Mouse (Mus musculus): Measurements from ENCODE around the gene Phactr1.

Gene Phactr1

DNA sequence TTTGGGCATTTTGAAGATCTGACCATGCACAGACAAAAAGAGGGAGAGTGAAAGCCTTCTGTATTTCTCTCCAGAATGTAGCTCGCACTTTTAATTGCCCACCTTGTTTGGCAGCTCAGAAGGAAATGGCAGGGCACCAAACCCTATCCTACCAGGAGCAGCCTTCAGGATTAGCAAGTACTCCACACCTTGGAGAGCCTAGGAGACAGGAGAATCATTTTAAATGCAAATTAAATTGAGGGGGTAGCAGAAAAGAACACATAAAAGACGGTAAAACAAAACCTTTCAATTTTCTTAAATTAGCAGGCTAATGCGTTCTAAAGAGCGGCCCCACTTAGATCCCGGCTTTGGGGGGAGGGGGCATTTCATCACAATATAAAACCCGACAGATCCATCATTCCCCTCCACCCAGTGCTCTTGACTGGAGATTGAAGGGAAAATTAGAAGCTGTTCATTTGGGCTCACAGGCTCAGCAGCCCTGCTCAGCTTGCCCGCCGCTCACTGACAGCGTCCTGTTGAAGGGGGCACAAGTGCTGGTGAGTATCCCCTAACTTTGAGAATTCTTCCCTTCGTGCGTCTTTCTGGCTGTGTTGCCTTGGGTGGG lies at the start of gene Phactr1:
Gene Phactr1 (plus strand): TSS at position 233 of the 604 bp plus-strand sequence.
- no peak for DNase-seq (ENCODE audit: low spot score)

DNA sequence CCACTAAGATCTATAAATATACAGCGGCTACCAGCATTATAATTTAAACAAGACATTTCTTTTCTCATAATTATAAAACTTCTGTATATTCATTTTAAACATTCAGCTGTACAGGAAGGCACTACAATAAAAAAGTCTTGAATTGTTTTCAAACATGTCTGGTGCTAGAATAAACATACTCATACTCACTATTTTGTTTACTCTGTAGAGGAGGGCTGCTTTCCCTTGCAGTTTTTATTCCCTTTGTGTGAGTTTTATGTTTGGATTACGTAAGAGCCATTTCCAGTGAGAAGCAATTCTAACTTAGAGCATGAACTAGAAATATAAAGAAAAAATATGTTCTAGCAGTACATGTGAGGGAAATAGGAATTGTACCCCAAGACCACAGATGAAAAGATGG lies 45.5 kb upstream of the Phactr1 start:
- no peak for DNase-seq (ENCODE audit: low spot score)

DNA sequence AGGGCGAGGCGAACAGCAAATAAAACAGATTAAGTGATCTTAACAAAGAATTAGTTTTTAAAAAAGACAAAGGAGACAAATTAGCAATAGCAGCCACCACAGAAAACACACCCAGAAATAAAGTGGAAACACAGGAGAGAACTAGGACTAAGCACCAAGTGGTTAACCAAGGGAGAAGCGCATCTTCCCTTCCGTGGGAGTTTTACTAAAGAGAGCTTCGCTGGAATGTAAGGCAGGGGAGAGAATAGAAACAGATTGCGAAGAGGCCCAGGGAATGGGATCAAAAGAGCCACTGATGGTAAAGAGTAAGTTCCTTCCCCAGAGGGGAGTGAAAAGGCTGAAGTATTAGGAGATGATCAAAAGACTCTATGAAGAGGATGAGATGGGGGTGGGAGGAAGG lies 30.2 kb upstream of the Phactr1 start:
- no peak for DNase-seq (ENCODE audit: low spot score)

DNA sequence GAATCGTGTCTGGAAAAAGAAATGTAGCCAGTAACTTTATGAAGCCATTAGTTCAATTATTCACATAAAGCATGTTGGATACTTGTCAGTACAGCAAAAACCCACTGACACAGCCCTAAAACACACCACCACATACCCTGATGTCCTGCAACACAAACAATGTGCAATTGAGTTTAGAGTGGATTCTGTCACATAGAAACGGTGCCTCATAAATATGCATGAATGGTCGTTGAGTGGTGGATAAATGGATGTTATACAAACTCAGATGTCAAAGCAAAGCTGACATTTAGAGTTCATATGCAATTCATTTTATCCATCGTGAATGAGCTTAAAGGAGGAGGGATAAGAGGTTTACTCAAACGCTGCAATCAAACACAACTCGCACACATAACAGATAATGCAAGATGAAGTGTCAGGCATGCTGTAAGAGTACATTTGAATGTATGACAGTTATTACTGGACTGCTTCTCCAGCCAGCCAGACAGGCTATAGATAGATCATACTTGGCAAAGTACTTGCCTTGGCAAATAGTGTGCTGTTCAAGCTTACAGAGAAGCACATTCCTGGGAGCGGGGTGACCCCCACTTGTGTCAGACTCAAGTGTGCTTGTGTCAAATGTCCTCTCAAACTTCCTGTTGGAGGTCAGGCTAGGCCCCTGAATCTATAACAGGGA lies 23.6 kb upstream of the Phactr1 start:
- no peak for DNase-seq (ENCODE audit: low spot score)

DNA sequence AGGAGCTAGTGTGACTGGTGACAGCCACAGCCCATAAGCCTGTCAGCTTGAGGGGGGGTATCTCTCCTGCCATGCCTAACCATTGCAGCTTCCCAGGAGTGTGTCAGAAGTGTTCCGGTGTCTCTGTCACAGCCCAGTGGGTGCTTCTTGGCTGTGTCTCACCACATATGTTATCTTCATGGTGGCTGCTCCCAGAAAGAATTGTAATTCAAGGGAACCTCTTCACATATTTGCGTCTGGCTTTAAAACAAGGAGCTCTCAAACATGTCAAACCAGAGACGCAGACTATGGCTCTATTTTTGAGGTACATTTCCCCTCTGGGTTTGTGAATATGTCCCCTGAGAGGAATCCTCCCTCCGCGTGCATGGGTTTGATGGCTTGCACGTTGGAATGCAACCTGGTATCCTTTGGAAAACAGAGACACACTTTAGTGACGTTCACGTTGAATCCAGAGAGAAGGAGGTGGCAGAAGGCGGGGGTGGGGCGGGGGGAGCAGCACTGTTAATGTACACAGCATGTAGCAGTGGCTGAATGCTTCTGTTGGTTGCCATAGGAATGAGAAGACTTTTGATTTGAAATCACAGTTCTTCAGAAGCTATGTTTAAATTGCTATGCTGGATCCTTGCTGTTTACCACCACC lies 8.7 kb upstream of the Phactr1 start:
- no peak for DNase-seq (ENCODE audit: low spot score)

DNA sequence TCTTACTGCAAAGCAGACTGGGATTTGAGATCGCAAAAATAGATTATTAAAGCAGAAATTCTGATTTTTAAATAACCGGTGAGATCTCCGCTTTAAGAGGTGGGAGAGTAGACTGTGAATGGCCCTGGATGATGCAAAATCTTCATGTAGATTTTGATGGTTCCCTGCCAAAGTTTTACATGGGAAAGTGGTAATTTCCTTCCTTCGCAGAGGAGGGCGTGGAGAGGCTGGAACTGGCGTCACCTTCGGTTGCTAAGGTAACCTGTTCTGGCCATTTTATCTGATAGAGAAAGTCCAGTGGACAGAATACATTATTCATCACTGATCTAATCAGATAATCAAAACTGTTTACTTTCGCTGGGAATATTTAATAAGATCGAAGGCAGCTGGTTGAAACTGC lies 876 bp downstream of the Phactr1 start:
- DNase-seq (ENCODE audit: low spot score), result no peak

DNA sequence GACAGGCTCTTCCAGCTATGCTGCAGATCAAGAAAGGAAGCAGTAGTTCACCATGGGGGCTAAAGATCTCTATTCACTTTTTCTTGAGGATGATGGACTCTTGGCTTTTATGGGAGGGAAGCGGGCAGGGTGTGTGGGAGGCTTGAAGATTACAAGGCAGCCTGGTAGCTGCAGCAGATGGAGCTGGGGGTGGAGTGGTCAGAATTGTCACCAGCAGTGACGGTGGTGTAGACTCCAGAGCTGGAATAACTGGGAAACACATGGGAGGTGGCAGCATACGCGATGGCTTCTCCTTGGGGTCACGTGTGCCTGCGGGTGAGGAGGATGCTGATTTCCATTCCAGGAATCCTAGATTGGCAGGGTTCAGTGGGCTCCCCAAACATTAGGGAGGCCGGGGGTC lies 3.8 kb downstream of the Phactr1 start:
- no peak for DNase-seq (ENCODE audit: low spot score)

DNA sequence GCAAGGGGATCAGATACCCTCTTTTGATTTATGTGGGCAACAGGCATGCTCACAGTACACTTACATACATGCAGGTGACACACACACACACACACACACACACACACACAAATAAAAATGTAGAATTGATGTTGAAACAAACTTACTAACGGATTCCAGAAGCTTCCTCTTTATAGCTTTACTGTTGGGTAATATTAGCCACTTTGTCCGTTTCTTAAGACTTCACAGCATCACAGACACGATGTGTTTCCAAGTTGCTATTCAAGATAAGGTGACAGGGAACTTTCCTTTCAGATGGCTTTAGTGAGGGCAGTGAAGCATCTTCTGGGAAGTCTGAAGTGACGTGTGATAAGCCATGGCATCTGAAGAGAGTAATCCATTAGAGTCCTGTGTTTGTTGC lies 11.8 kb downstream of the Phactr1 start:
- DNase-seq (ENCODE audit: low spot score), result no peak

DNA sequence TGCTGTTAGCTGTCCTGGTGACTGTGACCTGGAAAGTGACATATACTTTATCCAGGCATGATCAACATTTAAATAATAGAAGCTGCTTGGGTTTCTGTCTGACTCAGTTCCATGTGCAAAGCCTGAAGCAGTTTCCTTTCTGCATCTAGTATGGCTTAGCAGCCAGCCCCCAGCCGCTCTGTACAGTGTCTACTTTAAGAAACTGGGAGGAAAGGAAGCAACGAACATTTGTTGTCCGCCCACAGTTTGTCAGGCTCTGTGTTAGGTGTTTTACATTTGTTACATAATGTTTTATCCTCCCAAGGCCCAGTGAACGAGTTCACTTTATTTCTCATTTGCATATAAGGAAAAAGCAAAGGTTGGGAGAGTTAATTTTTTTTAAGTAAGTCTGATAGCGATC lies 16.2 kb downstream of the Phactr1 start:
- no peak for DNase-seq (ENCODE audit: low spot score)

DNA sequence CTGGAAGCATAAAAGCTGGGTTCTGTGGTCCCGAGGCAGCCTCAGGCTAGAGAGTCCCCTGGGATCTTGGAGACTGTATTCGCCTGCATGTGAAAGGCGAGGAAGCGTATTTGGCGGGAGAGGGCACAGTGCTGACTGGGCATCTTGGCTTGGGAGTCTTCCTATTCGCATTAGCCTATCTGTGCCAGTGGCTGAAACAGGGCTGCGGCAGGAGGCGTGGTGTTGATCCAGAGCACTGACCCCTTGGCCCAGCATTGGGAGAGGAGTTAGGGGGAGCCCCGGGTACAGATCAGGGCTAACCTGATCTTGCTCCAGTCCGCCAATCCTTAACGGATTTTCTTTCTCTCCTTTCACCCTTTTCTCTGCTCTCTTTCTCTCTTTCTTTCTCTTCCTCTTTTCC lies 28.7 kb downstream of the Phactr1 start:
- no peak for DNase-seq (ENCODE audit: low spot score)

DNA sequence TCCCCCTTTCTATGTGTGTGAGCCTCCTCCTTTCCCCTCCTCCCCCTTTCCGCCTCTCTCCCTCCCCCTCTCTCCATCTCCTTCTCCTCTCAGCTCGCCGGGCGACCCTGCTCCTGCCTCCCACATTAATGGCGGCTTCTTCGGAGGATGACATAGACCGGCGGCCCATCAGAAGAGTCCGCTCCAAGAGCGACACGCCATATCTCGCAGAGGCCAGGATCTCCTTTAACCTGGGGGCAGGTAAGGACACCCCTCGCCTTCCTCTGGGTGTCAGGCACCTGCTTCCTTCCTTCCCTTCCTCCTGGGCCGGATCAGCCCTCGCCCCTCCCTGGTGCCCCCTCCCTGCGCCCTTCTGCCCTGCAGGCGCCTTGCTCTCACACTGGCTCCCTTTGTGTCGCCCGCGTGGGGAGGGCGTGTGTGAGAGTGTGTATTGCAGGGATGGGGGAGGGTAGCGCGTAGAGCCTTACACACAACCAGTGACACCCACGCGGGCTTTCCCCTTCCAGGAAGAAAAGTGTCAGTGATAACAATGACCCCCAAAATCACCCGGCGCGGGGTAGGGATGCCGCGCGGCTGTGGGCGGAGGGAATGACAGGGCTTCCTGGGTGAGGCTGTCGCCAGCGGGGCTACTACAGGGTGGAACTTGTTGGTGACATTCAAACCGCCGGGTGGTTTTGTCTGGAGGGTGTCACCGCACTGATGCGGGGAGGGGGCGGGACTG lies 29.3 kb downstream of the Phactr1 start:
- DNase-seq (ENCODE audit: low spot score), result no peak

DNA sequence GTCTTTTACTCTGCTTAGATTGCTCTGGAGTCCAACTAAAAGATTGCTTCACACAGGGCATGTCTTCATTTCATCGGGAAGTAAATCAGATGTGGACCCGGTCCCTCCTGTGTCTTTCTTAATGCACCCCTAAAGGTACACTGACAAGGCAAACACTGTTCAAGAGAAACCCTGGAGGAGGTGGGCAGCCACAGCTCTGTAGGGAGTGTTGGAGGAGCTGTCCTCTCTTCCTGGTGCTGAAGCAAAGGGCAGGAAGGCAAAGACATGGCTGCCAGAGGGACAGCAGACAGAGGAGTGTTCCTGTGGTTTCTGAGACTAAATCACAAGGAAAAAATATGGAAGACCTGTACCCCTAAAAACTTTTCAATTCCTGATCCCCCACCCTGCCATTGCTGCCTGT lies 31.1 kb downstream of the Phactr1 start:
- DNase-seq (ENCODE audit: low spot score), result peak; percentile 34

DNA sequence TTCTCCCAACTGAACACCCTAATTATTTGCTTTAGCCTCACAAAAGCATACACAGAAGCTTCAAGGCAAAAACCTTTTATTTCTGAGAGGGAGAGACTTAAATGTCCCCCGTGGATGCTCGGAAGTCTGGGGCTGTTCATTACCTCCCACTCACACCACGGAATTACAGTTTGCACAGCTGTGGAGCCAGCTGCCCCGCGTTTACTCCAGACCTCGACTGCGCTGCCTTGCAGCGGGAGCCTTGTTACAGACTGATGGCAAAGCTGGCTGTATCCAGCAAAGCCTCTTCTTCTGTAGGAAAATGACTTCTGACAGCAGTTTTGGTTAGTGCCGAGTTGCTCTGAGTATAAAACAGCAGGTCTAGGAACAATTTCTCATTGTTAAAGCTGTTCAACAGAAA lies 39.0 kb downstream of the Phactr1 start:
- no peak for DNase-seq (ENCODE audit: low spot score)

DNA sequence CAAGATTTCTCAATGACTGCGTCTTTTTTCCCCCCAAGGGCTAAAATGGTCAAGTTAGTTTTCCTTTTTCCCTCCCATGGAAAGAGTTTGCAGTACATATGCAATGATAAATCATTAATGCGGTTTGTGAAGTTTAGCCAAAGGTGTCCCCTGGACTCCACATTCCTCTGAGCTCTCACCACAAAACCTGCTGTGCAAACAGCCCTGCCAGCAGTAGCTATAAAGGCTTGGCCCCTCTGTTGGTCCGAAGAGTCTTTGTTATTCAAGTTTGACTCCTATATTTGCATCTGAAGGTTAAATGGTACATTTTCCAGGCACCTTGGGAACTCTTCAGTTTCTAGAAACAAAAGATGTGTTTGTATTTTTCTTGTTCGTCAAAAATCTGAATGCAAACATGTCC lies 39.7 kb downstream of the Phactr1 start:
- no peak for DNase-seq (ENCODE audit: low spot score)

DNA sequence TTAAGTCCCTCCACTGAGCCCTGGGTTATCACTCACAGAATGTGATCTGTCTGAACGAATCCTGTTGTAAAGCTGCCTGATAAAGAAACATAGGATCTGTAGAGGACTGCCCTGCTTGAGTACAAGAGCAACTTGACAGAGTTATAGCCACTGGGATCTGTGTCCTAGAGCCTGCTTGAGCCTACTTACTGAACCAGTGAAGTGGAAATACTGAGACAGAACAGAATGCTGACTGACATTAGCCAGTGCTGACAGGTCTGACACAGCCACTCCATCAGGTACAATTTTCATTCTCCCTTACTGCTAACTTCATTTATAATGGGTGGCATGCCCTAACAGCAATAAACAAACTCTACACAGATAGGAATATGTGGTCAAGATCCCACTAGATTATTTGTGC lies 40.2 kb downstream of the Phactr1 start:
- DNase-seq (ENCODE audit: low spot score), result no peak

DNA sequence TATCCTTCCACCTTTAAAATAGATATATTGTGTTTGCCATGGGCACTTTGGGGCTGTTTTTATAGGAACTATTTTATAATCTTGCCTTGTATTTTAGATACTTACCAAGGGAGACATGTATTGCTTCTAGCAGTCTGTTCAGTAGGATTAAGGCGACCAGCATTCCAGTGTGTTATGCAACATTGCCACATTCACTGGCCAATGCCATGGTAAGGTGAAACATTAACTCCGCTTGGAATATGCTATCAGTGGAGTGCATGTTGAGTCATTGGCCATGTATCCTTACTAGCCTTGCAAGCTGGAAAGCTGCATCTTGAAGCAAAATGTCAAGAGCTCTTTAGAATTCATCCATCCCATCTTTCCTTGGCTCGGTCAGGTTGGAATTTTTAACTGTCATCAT lies 43.6 kb downstream of the Phactr1 start:
- DNase-seq (ENCODE audit: low spot score), result peak; percentile 53

DNA sequence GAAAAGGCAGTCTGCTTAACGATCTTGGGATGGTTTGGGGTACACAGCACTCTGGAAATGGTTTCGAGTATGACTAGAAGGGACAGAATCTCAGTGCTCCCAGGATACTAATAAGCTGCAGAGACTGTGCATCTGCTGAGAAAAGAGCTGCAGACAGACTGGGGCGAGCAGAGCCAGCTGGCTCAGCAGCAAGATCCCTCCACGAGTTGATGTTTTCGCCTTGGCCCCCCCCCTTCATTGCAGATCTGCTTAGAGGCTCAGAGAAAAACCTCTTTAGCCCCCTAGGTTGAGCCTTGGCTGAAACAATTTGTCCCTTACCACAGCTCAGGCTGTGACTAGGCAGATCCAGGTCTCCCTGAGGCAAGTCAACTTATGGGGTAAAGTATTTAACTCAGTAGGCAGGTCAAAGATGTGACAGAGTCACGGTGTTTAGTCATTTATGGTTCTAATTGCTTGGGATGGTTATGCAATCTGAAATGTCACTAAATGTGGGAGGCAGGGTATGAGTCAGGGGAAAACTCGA lies 45.3 kb downstream of the Phactr1 start:
- DNase-seq (ENCODE audit: low spot score), result no peak

DNA sequence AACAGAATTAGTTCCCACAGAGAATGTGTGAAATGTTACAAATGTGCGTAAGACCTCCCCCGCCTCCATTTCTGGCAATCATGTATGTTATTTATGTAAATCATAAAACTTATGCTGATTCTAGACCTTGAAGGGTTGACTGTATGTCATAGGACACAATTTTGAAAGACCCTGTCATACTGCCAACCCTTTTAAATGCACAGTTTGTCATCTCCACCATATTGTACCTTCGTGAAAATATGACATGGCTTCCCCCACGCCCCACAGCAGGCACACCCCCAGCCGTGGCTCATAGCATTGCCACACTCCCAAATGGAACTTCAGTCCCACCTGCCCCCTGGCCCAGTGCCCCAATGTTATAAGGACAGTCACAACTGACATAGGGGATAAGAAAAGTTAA lies 57.1 kb downstream of the Phactr1 start:
- no peak for DNase-seq (ENCODE audit: low spot score)

DNA sequence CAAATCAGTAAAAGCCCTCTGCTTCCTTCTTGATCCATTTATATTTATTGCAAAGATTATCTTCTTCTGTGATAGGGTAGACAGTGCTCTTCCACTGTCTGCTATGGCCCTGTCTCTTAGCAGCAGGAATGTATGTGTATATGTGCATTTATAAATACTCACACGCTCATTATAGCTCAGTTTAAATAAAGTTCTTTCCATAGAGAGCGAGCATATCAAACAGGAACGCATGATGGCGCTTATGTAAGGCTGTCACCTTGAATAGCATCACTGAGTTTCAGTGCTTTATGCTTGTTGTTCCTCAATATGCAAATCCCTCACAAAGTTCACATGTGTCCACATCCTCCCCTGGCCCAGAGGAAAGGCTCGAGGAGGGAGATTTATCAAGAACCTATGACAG lies 57.7 kb downstream of the Phactr1 start:
- no peak for DNase-seq (ENCODE audit: low spot score)

DNA sequence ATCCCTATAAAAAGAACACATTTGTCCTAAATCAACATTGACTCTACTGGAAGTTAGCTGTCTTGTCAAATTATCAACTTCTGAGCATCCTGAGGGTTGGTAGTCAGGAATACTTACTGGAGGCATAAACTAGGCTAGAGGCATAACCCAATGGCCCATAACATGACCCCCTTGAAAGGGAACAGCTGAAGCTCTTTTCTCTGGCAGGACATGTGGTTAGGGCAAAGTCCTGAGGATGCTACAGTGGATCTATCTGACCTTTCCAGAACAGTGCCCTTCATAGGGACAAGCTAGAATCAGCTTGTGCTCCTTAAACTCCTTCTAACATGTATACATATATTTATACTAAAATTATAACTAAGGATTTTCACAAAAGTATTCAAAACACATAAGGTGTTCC lies 61.8 kb downstream of the Phactr1 start:
- DNase-seq (ENCODE audit: low spot score), result no peak

DNA sequence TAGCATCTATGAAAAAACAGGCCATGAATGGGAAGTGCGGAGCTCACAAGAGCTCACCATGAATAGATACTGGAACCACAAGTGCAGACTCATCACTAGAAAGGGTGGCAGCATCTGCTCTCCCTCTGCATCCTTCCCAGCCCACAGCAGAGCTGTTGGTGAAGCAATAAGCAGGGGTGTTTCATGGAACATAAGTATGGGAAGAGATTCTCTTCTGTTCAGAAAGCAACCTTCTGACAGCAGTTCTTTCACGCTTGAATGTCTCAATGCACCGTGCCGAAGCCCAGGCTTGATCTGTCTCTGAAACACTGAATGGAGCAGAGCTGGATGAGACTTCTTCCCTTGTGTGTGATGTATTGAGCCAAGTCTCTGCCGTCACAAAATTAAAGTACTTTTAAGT lies 64.0 kb downstream of the Phactr1 start:
- no peak for DNase-seq (ENCODE audit: low spot score)

DNA sequence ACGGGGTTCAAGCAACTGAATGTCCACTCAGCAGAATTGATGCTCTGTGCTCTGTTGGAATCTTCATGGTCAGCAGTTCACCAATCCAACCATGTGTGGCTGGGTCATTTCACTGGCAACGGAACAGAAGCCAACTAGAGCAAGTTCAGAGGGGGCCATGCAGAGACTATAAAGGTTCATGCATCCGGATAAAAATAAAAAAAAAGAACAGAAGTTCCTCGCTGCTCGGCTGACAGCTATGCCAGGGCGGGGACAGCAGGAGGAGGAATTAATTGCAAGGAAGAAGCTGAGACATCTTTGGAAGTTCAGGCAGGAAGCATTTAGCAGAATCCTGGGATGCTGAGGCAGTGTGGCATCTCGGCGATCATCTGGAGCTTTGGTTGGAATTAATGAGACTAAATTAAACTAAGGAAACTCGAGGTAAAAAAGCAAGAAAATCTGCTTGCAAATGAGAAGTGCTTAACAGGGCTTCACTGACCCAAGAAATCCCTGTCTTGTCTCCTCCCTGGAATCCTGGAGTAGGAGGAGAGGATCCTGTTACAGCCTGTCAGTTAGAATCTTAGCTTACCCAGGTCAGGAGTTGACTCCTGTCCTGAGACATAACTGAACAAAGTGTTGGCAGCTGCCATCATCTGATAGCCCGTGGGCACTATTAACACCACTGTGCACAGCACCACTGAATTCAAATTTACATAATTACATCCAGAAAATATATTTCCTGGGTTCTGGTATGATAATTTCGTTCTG lies 77.4 kb downstream of the Phactr1 start:
- no peak for DNase-seq (ENCODE audit: low spot score)

Data from yolk sac, embryonic 10.5 days (tissue).